Mouse (Mus musculus): ENCODE results near the gene Gm3591. TPM values are rescaled to one million over a fixed set of nuclear protein-coding genes. Genes with fewer than 3 reads are reported as not detected.
"Not testable (repeated sequence)": the region's sequence is repeated elsewhere in the genome, so short reads cannot be mapped to it uniquely, and the experiment has no call there.

Gene Gm3591
- 0.60 and 1.9 TPM in 2 replicates for polyA plus RNA-seq (2014; fragmentation: Nextera tagmentation; extraction: Ambion mirVana)

DNA sequence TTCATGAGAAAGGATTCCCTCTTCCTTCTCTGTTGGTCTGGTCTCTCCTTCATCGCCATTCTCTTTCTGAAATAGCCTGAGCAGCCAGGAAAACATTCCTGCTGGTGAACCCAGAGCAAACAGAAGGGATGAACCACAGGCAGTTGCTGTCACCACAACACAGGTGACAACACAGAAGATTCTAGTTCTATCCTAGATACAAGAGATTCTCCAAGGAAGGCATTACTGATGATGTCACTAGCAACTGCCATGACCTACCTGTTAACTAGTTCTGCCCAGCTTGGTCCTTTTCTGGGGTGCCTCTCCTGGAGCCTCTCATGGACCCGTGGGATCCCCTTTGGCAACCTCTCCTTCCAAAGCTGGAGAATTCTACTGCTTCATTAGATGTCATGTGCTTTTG is at the start of gene Gm3591:
Gm3591 (minus strand) TSS at position 101 of the 400 bp plus-strand sequence.
- H3K27me3 ChIP-seq (ENCODE audit: control insufficient read depth, insufficient read depth, low read length); H3K4me3 ChIP-seq (ENCODE audit: low read depth, low read length); DNase-seq (ENCODE audit: low spot score); H3K9ac ChIP-seq (ENCODE audit: low read length); H3K4me1 ChIP-seq (ENCODE audit: control insufficient read depth, insufficient read depth, low read length); H3K4me2 ChIP-seq (ENCODE audit: low read depth, severe bottlenecking); H3K27ac ChIP-seq (replicated peaks; ENCODE audit: low read depth, low read length); H3K36me3 ChIP-seq (ENCODE audit: control insufficient read depth, insufficient read depth, low read length); ATAC-seq (ENCODE audit: insufficient number of reproducible peaks, low FRiP score, low TSS enrichment, low read depth); H3K9me3 ChIP-seq (ENCODE audit: control insufficient read depth, low read length): not testable (repeated sequence)
- WGBS = no CpG with 5 or more reads among the region's 2 CpGs

- WGBS = no CpG with 5 or more reads among the region's 4 CpGs
Measured at GRCm38 (mm10) chr14:6444511-6444910, 32.2 kb upstream of the Gm3591 start, which contains the start of gene Gm3594. Gene Gm3594, minus strand, starts transcription at chr14:6444611.

GRCm38 (mm10) chr14:6440774-6441173 is 28.5 kb upstream of the Gm3591 start:
- DNase-seq (ENCODE audit: low spot score); H3K27me3 ChIP-seq (ENCODE audit: control insufficient read depth, insufficient read depth, low read length); H3K9ac ChIP-seq (ENCODE audit: low read length); ATAC-seq (ENCODE audit: insufficient number of reproducible peaks, low FRiP score, low TSS enrichment, low read depth); H3K4me1 ChIP-seq (ENCODE audit: control insufficient read depth, insufficient read depth, low read length); H3K27ac ChIP-seq (replicated peaks; ENCODE audit: low read depth, low read length); H3K4me2 ChIP-seq (ENCODE audit: low read depth, severe bottlenecking); H3K4me3 ChIP-seq (ENCODE audit: low read depth, low read length); H3K9me3 ChIP-seq (ENCODE audit: control insufficient read depth, low read length); H3K36me3 ChIP-seq (ENCODE audit: control insufficient read depth, insufficient read depth, low read length): not testable (repeated sequence)
- no CpG with 5 or more reads among the region's 4 CpGs for WGBS

More at GRCm38 (mm10) chr14:6444511-6444910, 32.2 kb upstream of the Gm3591 start, which contains the start of gene Gm3594:
- not testable (repeated sequence) for H3K36me3 ChIP-seq (ENCODE audit: control insufficient read depth, insufficient read depth, low read length); H3K4me1 ChIP-seq (ENCODE audit: control insufficient read depth, insufficient read depth, low read length); H3K9me3 ChIP-seq (ENCODE audit: control insufficient read depth, low read length); H3K27me3 ChIP-seq (ENCODE audit: control insufficient read depth, insufficient read depth, low read length); DNase-seq (ENCODE audit: low spot score); H3K9ac ChIP-seq (ENCODE audit: low read length); H3K27ac ChIP-seq (replicated peaks; ENCODE audit: low read depth, low read length); H3K4me2 ChIP-seq (ENCODE audit: low read depth, severe bottlenecking); H3K4me3 ChIP-seq (ENCODE audit: low read depth, low read length); ATAC-seq (ENCODE audit: insufficient number of reproducible peaks, low FRiP score, low TSS enrichment, low read depth)

DNA sequence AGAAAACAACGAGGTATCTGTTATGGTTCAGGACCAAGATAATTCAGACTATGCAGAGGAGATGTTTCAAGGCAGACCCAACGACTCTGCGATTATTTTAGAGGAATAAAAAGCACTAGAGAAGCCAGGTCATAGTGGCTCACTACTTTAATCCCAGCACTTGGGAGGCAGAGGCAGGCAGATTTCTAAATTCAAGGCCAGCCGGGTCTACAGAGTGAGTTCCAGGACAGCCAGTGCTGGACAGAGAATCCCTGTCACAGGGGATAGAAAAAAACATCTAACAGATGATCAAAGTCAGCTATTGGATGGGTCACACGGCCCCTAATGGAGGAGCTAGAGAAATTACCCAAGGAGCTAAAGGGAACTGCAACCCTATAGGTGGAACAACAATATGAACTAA is 27.9 kb upstream of the Gm3591 start:
- not testable (repeated sequence) for ATAC-seq (ENCODE audit: insufficient number of reproducible peaks, low FRiP score, low TSS enrichment, low read depth); H3K4me1 ChIP-seq (ENCODE audit: control insufficient read depth, insufficient read depth, low read length); H3K9ac ChIP-seq (ENCODE audit: low read length); H3K36me3 ChIP-seq (ENCODE audit: control insufficient read depth, insufficient read depth, low read length); H3K27ac ChIP-seq (replicated peaks; ENCODE audit: low read depth, low read length); H3K4me2 ChIP-seq (ENCODE audit: low read depth, severe bottlenecking); H3K4me3 ChIP-seq (ENCODE audit: low read depth, low read length); DNase-seq (ENCODE audit: low spot score); H3K9me3 ChIP-seq (ENCODE audit: control insufficient read depth, low read length); H3K27me3 ChIP-seq (ENCODE audit: control insufficient read depth, insufficient read depth, low read length)
- 45% methylated on average over 1 of the region's 5 CpGs for WGBS

DNA sequence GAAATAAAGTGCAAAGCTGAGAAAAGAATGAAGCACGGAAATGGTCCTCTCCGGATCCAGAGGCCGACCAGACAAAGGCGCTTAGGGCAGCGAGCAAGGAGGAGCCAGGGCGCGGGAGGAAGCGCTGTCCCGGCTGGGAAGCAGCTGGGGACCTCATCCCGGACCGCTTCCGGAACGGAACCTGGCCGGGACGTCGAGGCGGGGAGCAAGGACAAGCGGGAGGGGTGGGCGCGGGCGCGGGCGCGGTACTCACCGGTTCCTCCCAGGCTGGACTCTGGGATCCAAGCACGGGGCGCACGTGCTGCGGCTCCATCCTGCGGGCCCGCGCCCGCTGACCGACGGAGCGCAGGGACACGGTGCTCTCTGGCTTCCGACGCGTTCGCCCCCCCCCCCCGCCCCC is 14.5 kb upstream of the Gm3591 start:
- H3K36me3 ChIP-seq (ENCODE audit: control insufficient read depth, insufficient read depth, low read length); H3K27me3 ChIP-seq (ENCODE audit: control insufficient read depth, insufficient read depth, low read length); ATAC-seq (ENCODE audit: insufficient number of reproducible peaks, low FRiP score, low TSS enrichment, low read depth); H3K9me3 ChIP-seq (ENCODE audit: control insufficient read depth, low read length); H3K4me3 ChIP-seq (ENCODE audit: low read depth, low read length); H3K4me1 ChIP-seq (ENCODE audit: control insufficient read depth, insufficient read depth, low read length); H3K9ac ChIP-seq (ENCODE audit: low read length); H3K27ac ChIP-seq (replicated peaks; ENCODE audit: low read depth, low read length); DNase-seq (ENCODE audit: low spot score); H3K4me2 ChIP-seq (ENCODE audit: low read depth, severe bottlenecking): not testable (repeated sequence)
- WGBS = 20% methylated on average over 8 of the region's 42 CpGs

DNA sequence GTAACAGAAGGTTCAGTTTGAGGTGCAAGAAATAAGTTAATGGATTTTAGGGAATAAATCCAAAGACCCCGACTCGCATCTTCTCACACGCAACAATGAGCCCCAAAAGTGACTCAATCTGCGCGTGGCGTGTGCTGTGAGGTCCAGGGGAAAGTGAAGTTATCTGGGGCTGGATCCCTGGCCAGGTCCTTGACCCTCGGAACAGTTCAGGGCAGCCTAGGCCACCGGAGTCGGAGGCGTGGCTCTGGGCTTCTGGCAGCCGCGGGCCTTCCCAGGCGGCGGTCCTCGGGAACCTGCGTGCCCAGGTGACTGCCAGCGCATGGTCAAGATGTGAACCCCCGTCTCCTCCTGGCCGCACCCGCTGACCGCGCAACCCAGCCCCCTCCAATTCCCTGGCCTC is 14.1 kb upstream of the Gm3591 start:
- H3K4me3 ChIP-seq (ENCODE audit: low read depth, low read length); H3K9me3 ChIP-seq (ENCODE audit: control insufficient read depth, low read length); H3K4me2 ChIP-seq (ENCODE audit: low read depth, severe bottlenecking); H3K27me3 ChIP-seq (ENCODE audit: control insufficient read depth, insufficient read depth, low read length); H3K27ac ChIP-seq (replicated peaks; ENCODE audit: low read depth, low read length); ATAC-seq (ENCODE audit: insufficient number of reproducible peaks, low FRiP score, low TSS enrichment, low read depth); H3K9ac ChIP-seq (ENCODE audit: low read length); H3K36me3 ChIP-seq (ENCODE audit: control insufficient read depth, insufficient read depth, low read length); H3K4me1 ChIP-seq (ENCODE audit: control insufficient read depth, insufficient read depth, low read length): not testable (repeated sequence)
- whole genome bisulfite sequencing = 18% methylated on average over 22 of the region's 22 CpGs
- peak; percentile 8 for DNase-seq (ENCODE audit: low spot score)

- H3K4me1 ChIP-seq (ENCODE audit: control insufficient read depth, insufficient read depth, low read length); ATAC-seq (ENCODE audit: insufficient number of reproducible peaks, low FRiP score, low TSS enrichment, low read depth); H3K27ac ChIP-seq (replicated peaks; ENCODE audit: low read depth, low read length); H3K27me3 ChIP-seq (ENCODE audit: control insufficient read depth, insufficient read depth, low read length); H3K4me3 ChIP-seq (ENCODE audit: low read depth, low read length); H3K4me2 ChIP-seq (ENCODE audit: low read depth, severe bottlenecking); DNase-seq (ENCODE audit: low spot score); H3K36me3 ChIP-seq (ENCODE audit: control insufficient read depth, insufficient read depth, low read length); H3K9ac ChIP-seq (ENCODE audit: low read length); H3K9me3 ChIP-seq (ENCODE audit: control insufficient read depth, low read length): not testable (repeated sequence)
- WGBS = 87% methylated on average over 2 of the region's 4 CpGs
Measured at GRCm38 (mm10) chr14:6390219-6390618, 22.1 kb downstream of the Gm3591 start, which contains the start of gene Gm16440. Gene Gm16440, minus strand, starts transcription at chr14:6390319.

Other genes with a start within 250 kb of the Gm3591 start
- not detected in 2 replicates for gene Gm21560, start 193.2 kb downstream of the Gm3591 start, polyA plus RNA-seq (2014; fragmentation: Nextera tagmentation; extraction: Ambion mirVana)
- 1.1 and 1.4 TPM in 2 replicates for gene Gm3411, start 125.2 kb downstream of the Gm3591 start, polyA plus RNA-seq (2014; fragmentation: Nextera tagmentation; extraction: Ambion mirVana)
- not detected in 2 replicates for gene Gm21103, start 107.6 kb downstream of the Gm3591 start, polyA plus RNA-seq (2014; fragmentation: Nextera tagmentation; extraction: Ambion mirVana)
- not detected in 2 replicates for gene Gm3618, start 68.8 kb downstream of the Gm3591 start, polyA plus RNA-seq (2014; fragmentation: Nextera tagmentation; extraction: Ambion mirVana)
- gene Gm16440, start 22.2 kb downstream of the Gm3591 start, polyA plus RNA-seq (2014; fragmentation: Nextera tagmentation; extraction: Ambion mirVana) = not detected in 2 replicates
- gene Gm3594, start 32.1 kb upstream of the Gm3591 start, polyA plus RNA-seq (2014; fragmentation: Nextera tagmentation; extraction: Ambion mirVana) = not detected in 2 replicates
- gene Gm8356, start 124.8 kb upstream of the Gm3591 start, polyA plus RNA-seq (2014; fragmentation: Nextera tagmentation; extraction: Ambion mirVana) = not detected in 2 replicates
- 0.41 and 0.43 TPM in 2 replicates for gene Gm3629, start 178.1 kb upstream of the Gm3591 start, polyA plus RNA-seq (2014; fragmentation: Nextera tagmentation; extraction: Ambion mirVana)
- not detected in 2 replicates for gene Gm3460, start 209.9 kb upstream of the Gm3591 start, polyA plus RNA-seq (2014; fragmentation: Nextera tagmentation; extraction: Ambion mirVana)

Data from limb, embryonic 11.5 days (tissue).